Mouse (Mus musculus) right cerebral cortex, adult 18-20 months (tissue): ENCODE results near the gene Nprl2.
A peak's percentile ranks its signal among the peaks of the same experiment; 100 is the strongest.

ENCODE experiments used
- DNase-seq: peaks from one replicate; pipeline ENCODE4 v3.0.0; 2022; ENCODE audit warnings: mixed read lengths

Gene Nprl2

DNA sequence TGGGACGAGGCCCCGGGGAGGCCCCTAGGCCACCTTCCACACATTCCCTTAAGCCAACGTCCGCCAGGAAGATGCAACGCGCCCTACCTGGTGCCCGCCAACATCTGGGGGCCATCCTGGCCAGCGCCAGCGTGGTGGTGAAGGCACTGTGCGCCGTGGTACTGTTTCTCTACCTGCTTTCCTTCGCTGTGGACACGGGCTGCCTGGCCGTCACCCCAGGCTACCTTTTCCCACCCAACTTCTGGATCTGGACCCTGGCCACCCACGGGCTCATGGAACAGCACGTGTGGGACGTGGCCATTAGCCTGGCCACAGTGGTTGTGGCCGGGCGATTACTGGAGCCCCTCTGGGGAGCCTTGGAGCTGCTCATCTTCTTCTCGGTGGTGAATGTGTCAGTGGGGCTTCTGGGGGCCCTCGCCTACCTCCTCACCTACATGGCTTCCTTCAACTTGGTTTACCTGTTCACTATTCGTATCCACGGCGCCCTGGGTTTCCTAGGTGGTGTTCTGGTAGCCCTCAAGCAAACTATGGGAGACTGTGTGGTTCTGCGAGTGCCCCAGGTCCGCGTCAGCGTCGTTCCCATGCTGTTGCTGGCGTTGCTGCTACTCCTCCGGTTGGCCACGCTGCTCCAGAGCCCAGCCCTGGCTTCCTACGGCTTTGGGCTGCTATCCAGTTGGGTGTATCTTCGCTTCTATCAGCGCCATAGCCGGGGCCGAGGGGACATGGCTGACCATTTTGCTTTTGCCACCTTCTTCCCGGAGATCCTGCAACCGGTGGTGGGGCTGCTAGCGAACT, 7.4 kb upstream of the Nprl2 start:
- no peak for DNase-seq

DNA sequence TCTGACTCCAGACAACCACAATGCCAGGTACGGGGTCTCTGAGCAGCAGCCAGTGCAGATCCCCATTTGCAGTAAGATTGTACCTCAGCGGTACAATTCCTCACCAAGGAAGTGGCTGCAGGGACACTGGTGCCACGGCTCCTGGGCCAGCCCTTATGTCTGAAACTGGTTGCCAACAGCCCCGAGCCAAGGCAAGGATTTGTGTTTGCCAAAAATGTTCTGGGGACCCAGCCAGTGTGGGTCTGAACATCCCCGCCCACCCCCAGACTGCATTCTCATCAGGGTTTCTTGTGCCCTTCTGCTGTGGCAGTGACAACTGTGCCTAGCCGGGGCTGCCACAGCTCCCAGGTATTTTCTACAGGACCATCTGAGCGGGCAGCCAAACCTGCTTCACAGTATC, 3.8 kb upstream of the Nprl2 start:
- no peak for DNase-seq

DNA sequence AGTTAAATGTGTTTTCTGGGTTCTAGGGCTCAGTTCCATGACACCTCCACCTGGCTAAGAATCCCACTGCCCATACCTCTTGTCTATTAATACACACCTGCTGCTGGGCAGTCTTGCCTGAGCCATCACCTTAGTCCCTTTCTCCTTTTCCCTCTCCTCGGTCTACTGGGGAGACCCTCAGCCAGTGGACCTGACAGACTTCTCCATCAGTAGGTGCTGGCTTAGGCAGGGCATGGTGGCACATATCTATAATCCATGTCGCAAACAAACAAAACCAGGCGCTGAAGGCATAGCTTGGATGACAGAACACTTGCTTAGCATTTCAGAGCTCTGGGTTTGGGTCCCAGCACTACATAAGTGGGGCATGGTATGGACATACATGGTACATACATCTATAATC, 3.3 kb upstream of the Nprl2 start:
- DNase-seq = no peak

DNA sequence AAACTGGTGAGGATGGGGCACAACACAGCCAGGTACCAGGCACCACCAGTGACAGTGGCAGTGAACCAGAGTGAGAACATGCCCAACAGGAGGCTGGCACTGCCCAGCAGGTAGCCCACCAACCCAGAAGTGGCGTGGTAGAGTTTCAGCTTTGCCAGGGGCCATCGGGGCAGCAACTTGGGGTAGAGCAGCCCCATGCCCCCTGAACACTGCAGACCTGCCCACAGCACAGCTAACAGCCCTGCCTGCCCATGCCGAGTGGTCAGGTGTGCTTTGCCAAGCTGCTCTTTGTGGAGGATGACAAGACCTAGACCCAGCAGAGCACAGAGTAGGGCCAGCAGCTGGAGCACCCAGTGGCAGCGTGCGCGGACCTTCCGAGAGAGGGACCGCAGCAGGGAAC, 2.1 kb upstream of the Nprl2 start:
- no peak for DNase-seq

DNA sequence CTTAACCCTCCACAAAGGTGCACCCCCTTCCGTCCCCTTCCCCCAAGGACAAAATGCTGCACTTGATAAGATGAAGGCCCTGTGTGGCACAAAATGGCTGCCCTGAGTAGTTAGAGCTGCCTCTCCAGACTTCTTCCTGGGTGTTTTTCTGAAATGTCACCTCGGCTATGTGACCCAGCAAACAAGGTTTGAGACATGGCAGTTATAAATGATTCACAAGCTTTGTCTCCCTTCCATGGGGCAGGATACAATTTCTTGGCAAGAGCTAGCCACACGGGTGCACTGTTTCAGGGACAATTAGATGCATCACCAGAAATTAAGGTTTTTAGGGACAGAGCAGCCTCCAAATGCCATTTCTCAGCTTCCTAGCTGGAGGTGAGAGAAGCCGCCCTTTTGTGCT, 1.6 kb upstream of the Nprl2 start:
- DNase-seq = no peak

DNA sequence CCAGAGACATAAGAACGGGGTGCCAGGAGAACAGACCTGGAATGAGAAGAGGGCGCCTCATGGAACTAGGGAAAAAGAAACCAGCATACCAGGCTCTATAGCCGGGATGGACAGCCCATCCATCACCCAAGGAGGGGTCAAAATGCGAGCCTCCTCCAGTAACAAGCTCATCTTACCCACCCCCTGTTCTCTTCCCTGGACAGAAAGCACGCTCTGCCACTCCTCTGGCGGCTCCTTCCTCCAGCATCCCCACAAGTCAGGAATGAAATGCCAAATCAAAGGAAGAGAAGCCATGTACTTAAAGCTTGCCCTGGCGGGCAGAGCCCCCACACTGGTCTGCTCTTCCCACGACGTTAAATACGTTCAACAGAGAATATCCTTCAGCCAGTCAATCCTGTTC, 1.0 kb upstream of the Nprl2 start:
- DNase-seq = no peak

DNA sequence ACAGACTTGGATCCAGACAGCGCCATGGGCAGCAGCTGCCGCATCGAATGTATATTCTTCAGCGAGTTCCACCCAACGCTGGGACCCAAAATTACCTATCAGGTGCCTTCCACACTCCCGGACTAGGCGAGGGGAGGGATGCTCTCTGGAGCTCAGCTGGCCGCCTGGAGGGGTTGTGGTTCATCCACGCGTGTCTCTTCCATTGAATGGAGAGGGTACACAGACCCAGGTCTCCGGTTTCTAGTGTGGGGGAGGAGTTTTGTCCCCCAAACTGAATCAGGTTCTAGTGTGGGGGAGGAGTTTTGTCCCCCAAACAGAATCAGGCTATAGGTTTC, 293 bp downstream of the Nprl2 start:
- no peak for DNase-seq

DNA sequence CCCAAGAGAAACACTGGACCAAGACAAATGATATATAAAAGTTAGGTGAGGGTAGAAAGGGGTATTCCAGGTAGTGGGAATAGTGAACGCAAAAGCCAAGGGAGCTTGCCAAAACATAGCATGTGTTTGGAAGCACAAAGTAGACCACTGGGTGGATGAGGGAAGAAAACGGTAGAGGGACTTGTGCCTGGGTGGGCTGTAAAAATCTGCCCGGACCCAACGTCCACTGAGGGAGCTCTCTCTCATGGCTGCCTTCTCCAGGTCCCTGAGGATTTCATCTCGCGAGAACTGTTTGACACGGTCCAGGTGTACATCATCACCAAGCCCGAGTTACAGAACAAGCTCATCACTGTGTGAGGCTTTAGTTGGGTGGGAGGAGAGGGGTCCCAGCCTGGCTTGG, 695 bp downstream of the Nprl2 start:
- no peak for DNase-seq

DNA sequence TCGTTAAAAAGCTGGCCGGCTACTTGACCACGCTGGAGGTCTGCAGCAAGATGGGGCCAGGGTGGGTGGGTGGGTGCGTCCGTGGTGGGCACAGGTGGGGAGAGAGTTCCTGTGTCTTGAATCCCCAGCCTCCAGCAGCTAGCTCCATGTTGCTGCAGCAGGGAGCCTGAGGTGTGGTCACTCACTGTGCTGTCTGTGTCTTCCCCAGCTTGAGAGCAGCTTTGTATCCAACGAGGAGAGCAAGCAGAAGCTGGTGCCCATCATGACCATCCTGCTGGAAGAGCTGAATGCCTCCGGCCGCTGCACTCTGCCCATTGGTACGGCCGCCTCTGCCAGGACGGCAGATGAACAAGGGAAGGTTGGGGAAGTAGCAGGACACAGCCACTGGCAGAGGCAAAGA, 1.3 kb downstream of the Nprl2 start:
- no peak for DNase-seq

DNA sequence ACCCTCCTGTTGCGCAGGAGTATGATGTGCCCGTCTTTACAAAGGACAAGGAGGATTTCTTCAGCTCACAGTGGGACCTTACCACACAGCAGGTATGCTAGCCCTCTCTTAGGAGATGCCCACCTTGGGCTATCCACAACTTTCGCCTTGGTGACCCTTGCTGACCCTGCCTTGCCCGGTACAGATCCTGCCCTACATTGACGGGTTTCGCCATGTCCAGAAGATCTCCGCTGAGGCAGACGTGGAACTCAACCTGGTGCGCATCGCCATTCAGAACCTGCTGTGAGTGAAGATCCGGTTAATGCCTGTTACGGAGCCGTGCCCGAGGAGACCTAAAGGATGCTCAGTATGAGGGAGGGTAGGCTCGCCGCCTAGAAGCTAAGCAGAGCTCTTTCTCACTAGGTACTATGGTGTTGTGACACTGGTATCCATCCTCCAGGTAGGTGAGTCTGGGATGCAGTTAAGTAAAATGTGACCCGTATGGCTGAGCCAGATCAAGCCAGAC, 2.2 kb downstream of the Nprl2 start:
- no peak for DNase-seq

DNA sequence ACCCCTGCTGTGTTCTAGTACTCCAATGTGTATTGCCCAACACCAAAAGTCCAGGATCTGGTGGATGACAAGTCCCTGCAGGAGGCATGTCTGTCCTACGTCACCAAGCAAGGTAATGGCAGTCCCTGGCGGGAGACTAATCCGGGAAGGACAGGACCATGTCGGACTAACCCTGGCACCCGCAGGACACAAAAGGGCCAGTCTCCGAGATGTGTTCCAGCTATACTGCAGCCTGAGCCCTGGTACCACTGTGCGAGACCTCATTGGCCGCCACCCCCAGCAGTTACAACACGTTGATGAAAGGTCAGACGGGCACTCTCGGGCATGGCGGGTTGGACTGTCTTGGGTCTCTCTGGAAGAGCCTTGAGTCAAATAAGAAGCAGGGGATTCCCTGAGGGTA, 2.7 kb downstream of the Nprl2 start:
- DNase-seq = no peak

DNA sequence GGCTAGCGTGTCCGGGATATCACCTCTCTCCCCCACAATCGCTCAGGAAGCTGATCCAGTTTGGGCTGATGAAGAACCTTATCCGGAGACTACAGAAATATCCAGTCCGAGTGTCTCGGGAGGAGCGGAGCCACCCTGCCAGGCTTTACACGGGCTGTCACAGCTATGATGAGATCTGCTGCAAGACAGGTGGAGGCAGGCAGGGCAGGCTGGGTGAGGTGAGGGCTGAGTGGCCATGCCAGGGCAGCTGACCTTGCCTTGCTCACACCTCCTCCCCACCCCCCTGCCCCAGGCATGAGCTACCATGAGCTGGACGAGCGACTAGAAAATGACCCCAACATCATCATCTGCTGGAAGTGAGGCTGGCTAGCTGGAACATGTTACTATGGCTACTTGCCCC, 3.2 kb downstream of the Nprl2 start:
- no peak for DNase-seq

DNA sequence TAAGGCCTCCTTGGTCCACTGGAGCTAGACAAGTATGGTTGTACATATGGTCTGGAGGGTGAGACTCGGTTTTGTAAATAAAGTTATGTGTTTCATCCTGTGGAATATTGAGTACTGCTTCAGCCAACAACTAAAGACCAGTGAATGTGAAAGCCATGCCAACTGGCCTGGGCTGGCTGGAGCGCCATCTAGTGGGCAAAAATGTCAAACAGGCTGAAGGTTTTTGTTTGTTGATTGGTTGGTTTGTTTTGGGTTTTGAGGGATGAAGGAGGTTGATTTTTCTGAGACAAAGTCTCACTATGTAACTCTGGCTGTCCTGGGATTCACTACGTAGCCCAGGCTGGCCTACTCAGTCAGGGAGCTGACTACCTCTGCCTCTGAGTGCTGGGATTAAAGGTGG, 3.6 kb downstream of the Nprl2 start:
- peak; percentile 53 for DNase-seq

DNA sequence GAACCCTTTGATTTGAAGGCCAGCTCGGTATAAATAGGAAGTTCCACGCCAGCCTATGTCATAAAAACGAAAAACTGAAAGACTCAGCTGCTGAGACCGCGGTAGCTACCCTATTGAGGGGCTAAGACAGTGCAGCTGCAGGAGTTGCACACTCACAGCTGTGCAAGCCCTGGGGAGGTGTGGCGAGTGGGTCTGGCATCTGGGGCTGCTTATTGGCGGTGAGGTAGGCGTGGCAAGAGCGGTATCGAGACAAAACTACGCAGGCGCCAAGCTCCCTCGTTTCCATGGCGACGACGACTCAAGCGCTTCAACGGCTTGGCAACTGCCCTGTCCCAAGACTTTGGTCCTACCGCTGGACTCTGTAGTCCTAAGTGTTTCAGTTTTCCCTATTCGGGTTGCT, 5.0 kb downstream of the Nprl2 start, which contains the start of gene Zmynd10:
Gene Zmynd10 (plus strand): TSS at position 273 of the 400 bp plus-strand sequence.
- DNase-seq = peak; percentile 92

DNA sequence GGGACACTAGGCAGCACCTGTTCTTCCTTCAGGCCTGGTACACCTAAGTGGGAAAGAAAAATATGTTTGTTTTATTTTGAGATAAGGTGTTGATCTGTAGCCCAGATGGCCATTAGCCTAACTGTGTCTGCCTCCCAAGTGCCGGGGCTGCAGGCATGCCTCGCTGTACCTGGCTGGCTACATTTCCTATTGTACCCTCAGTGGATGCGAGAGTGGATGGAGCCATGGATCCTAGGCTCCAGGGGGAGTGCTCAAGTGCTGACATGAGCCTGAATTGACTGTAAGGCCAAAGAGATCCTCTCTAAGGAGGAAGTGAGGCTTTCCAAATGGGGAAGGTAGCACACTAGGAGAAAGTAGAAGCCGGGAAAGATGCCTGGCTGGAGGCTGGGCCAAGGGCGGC, 5.9 kb downstream of the Nprl2 start:
- no peak for DNase-seq

DNA sequence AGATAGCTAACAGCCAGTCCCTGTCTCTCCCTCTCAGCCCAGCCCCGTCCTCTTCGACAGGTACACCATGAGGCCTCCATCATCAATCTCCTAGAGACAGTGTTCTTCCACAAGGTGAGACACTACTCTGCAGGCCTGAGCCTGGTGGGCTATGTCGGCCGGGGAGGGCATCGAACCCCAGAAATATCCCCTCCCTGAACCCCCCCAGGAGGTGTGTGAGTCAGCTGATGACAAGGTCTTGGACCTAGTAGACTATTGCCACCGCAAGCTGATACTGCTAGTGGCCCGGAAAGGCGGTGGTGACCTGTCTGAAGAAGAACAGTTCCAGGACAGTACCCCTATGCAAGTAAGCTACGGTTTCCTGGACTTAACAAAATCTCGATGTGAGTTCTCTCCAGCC, 6.8 kb downstream of the Nprl2 start:
- DNase-seq = no peak

DNA sequence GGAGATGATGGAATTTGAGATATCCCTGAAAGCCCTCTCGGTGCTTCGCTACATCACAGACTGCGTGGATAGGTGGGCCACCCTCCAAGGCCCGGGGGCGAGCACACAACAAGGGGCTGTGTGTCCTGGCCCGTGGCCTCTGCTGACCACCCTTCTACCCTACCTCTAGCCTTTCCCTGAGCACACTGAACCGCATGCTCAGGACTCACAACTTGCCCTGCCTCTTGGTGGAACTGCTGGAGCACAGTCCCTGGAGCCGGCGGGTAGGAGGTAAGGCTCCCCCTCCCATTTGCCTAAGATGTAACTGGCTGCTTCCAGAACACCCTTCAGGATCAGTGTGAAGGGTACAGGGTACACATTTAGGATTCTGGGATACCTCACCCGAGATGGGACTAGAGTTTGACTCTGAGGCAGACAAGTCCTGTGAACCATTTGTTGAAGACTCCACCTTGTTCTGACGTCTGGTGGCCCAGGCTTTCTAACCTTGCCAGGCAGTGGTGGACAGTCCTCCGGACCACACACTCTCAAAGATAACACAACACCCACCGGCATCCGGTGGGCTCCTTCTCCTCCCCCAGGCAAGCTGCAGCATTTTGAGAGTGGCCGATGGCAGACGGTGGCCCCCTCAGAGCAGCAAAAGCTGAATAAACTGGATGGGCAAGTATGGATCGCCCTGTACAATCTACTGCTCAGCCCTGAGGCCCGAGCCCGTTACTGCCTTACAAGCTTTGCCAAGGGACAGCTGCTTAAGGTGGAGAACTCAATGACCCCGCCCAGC, 7.5 kb downstream of the Nprl2 start:
- DNase-seq = no peak

DNA sequence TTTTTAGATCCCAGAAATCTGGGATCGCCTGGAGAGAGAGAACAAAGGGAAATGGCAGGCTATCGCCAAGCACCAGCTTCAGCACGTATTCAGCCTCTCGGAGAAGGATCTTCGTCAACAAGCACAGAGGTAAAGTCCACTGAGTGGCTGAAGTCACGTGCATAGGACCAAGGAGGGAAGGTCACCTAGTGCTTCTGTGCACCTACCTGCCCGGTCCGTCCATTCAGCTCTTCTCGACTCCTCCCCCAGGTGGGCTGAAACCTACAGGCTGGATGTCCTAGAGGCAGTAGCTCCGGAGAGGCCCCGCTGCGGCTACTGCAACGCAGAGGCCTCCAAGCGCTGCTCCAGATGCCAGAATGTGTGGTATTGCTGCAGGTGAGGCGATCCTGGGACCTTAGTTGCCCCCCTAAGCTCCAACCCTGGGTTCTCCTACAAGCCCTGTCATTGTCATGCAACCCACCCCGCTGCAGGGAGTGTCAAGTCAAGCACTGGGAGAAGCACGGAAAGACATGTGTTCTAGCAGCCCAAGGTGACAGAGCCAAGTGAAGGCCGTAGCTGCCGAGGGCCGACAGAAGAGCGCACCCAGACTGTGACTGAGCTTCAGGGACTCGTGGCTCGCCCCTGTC, 8.6 kb downstream of the Nprl2 start:
- no peak for DNase-seq

DNA sequence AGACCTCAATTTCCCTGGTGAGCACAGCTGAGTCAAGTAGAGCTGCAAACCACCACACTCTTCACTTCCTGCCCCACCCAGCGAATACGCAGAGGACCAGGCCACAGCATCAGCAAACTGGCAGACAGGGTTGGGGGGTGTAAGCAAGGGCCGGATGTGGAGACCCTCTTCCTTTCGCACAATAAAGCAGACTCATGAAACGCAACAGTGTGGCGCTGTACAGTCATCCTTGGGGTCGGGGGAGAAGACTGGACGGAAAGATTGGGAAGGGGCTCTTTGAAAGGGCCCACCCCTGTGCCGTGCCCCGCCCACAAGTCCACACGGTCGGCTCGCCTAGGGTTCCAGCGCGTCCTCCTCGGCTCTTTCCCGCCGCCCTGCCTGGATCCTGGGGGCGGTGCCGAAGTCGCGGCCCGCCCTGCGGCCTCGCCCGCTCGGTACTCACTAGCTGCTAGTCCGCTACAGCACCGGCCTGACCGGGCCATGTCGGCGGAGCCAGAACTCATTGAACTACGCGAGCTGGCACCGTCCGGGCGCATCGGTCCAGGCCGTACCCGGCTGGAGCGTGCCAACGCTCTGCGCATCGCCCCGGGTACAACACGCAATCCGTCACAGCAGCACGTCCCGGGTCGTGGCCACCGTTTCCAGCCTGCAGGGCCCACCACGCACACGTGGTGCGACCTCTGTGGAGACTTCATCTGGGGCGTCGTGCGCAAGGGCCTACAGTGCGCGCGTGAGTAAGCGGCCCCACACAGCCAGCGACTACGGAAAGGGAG, 9.3 kb downstream of the Nprl2 start, which contains the start of gene Rassf1:
Gene Rassf1 (plus strand): TSS at position 439 of the 773 bp plus-strand sequence.
- DNase-seq = no peak

DNA sequence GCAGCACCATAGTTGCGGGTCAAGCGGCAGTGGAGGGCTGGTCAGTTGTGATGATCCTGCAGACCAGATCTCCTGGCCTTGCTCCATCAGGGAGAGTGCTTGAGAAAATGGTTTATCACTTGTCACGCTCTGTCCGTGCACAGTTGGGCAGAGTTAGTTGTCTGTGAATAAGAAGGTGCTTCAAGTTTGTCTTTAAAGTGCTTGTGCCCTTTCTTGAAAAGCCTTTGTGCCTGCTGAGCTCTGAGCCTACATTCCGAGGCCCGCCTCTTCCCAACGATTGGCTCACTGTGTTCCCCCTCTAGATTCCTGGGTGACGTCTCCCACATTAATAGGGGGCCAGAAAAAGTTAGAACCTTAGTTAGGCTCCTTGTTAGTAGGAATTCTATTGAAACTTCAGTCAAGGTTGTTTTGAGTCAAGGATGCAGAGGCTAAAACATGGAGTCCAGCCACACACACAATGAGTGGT, 9.9 kb downstream of the Nprl2 start:
- DNase-seq = no peak

DNA sequence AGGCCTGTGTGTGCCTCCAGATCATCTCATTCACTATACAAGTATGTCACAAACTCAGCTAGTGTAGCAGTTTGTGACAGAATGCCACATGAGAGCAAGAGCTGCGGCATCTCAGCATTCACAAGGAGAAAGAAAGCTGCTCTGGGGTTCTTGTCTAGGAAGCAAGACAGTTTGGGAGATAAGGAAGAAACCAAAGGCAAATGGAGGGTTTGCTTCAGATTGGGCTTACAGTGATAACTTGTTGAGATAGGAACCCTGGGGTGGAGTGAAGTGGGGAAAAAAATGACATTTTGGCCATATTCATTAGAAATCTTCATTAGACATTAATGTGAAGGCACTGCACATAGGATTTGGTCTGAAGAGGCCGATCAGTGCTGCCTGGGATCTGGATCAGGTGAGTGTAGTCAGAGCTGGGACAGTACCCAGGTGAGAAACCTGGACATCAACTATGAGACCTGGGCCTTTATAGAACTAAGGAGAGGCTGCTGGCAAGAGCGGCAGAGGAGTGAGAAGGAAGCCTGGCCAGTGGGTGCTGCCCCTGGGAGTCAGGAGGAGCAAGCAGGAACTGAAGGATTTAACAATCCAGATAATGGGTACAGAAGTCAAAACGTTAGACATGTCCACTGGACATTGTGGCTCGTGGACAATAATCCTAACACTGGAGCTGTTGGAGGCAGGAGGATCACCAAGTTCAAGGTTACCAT, 10.8 kb downstream of the Nprl2 start:
- no peak for DNase-seq
